Mouse (Mus musculus): ENCODE measurements at regions not wholly inside any gene's neighbourhood (a gene's known extent, or its start where the extent isn't known, plus 50 kb on each side); places are given as distances from the start of the nearest gene placed in this dataset.
A peak's percentile ranks its signal among the peaks of the same experiment; 100 is the strongest.

DNA sequence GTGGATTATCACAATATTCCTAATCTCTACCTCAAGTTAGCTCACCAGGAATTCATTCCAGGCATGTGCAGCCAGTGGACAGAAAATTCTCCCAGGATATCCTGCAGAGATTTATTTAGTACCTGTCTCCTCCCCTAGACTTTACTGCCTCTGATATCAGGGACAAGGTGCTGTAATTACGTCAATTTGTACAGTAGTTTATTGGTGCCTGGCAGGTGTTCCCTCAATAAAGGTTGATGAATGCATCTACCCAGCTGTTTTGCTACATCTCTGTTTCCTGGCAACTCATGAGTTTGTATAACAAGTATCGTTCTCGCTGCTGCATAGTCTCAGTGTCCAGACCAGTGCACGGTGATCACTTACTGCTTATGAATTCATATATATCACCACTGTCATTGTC lies 1281.8 kb upstream of the Lrrc6 start:
- H3K79me2 ChIP-seq (ENCODE audit: control insufficient read depth, insufficient read depth), result no peaks in the 10 kb centered on the region
- no peak for TF ChIP-seq MYOG (IDR thresholded peaks at IDR 0.05; ENCODE audit: control insufficient read depth in 1 of 3, insufficient read depth in 1 of 3, insufficient read length in 2 of 3, low read depth in 2 of 3)
- no peak for TF ChIP-seq USF1 (IDR thresholded peaks at IDR 0.05; ENCODE audit: low read depth)
- TF ChIP-seq TCF3 (IDR thresholded peaks at IDR 0.05; ENCODE audit: insufficient read length, low read depth), result no peak
- no peak for TF ChIP-seq POLR2AphosphoS2 (IDR thresholded peaks at IDR 0.05; ENCODE audit: insufficient read length, low read depth)
- no peak for TF ChIP-seq CEBPB (IDR thresholded peaks at IDR 0.05; ENCODE audit: insufficient read depth, poor library complexity, severe bottlenecking)
- TF ChIP-seq REST (IDR thresholded peaks at IDR 0.05; ENCODE audit: insufficient read depth, insufficient read length), result no peak
- no peak for TF ChIP-seq TCF12 (IDR thresholded peaks at IDR 0.05; ENCODE audit: insufficient read depth, poor library complexity, severe bottlenecking)
- TF ChIP-seq SRF (IDR thresholded peaks at IDR 0.05; ENCODE audit: control insufficient read depth, insufficient read length, low read depth), result no peak
- TF ChIP-seq MAX (IDR thresholded peaks at IDR 0.05; ENCODE audit: low read depth), result no peak
- no peak overlapping the region for H3K4me3 ChIP-seq
- H3K36me3 ChIP-seq (ENCODE audit: control insufficient read depth, insufficient read depth), result no peaks in the 10 kb centered on the region
- no peak overlapping the region for H3ac ChIP-seq (ENCODE audit: control insufficient read depth, insufficient read length)
- H3K4me2 ChIP-seq (ENCODE audit: low read depth), result no peak overlapping the region
- no peaks in the 10 kb centered on the region for H3K27me3 ChIP-seq (ENCODE audit: control insufficient read depth, insufficient read depth, insufficient read length)

DNA sequence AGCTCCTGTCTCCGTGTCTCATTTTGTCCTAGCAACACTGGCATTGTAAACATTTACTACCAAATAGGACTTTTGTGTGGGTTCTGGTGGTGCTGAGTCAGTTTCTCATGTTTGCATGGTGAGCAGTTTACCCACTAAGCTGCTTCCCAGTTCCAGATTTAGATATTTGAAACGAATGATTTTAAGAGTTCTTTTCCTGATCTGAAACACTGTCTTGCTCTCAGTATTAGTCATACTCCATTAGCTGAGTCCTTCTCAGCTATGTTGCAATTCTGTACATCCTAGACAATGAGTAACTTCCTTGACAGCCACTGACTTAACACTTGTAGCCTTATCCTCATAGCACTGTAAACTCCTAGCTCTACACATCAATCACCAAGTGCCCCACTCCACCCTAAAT lies 1280.1 kb upstream of the Lrrc6 start:
- Histone ChIP-seq H3K27me3 (ENCODE audit: control insufficient read depth, insufficient read depth, insufficient read length) (no peaks in the 10 kb centered on the region), H3K79me2 (ENCODE audit: control insufficient read depth, insufficient read depth) (no peaks in the 10 kb centered on the region), H3K4me2 (ENCODE audit: low read depth) (peak overlapping the region; percentile 31), H3K36me3 (ENCODE audit: control insufficient read depth, insufficient read depth) (no peaks in the 10 kb centered on the region), H3ac (ENCODE audit: control insufficient read depth, insufficient read length) (no peak overlapping the region), H3K4me3 (no peak overlapping the region)
- TF ChIP-seq MYOG (IDR thresholded peaks at IDR 0.05; ENCODE audit: control insufficient read depth in 1 of 3, insufficient read depth in 1 of 3, insufficient read length in 2 of 3, low read depth in 2 of 3) (no peak), TCF12 (IDR thresholded peaks at IDR 0.05; ENCODE audit: insufficient read depth, poor library complexity, severe bottlenecking) (no peak), POLR2A (IDR thresholded peaks at IDR 0.05; ENCODE audit: insufficient read length, low read depth) (no peak), E2F4 (IDR thresholded peaks at IDR 0.05; ENCODE audit: insufficient read depth) (no peak), USF1 (IDR thresholded peaks at IDR 0.05; ENCODE audit: low read depth) (no peak), REST (IDR thresholded peaks at IDR 0.05; ENCODE audit: insufficient read depth, insufficient read length) (no peak), MAX (IDR thresholded peaks at IDR 0.05; ENCODE audit: low read depth) (no peak), CEBPB (IDR thresholded peaks at IDR 0.05; ENCODE audit: insufficient read depth, poor library complexity, severe bottlenecking) (peak; percentile 97)

DNA sequence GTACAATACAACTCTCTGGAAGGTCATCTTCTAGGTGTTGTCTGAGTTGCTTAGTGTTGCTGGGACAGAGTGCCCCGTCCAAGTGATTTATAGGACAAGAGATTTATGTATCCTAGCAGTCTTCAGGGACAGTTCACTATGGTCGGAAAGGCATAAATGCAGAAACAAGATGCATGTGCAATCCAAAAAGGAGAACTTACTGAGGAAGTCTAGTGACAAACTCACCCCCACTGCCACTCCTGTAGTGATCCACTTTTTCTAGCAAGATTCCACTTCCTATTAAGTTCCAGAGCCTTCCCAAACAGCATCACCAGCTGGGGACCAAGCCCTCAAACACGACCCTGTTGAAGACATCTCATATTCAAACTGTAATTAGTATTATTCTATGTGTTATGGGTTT lies 1266.9 kb upstream of the Lrrc6 start:
- TF ChIP-seq SRF (IDR thresholded peaks at IDR 0.05; ENCODE audit: control insufficient read depth, insufficient read length, low read depth) (no peak), USF1 (IDR thresholded peaks at IDR 0.05; ENCODE audit: low read depth) (no peak), TCF3 (IDR thresholded peaks at IDR 0.05; ENCODE audit: insufficient read length, low read depth) (no peak), TCF12 (IDR thresholded peaks at IDR 0.05; ENCODE audit: insufficient read depth, poor library complexity, severe bottlenecking) (no peak), MYOD1 (IDR thresholded peaks at IDR 0.05; ENCODE audit: control insufficient read depth in 1 of 3, insufficient read length in 2 of 3, low read depth in 2 of 3) (no peak), POLR2A (IDR thresholded peaks at IDR 0.05; ENCODE audit: insufficient read length, low read depth) (no peak), MAX (IDR thresholded peaks at IDR 0.05; ENCODE audit: low read depth) (no peak), REST (IDR thresholded peaks at IDR 0.05; ENCODE audit: insufficient read depth, insufficient read length) (no peak), MYOG (IDR thresholded peaks at IDR 0.05; ENCODE audit: control insufficient read depth in 1 of 3, insufficient read depth in 1 of 3, insufficient read length in 2 of 3, low read depth in 2 of 3) (no peak), E2F4 (IDR thresholded peaks at IDR 0.05; ENCODE audit: insufficient read depth) (no peak), CEBPB (IDR thresholded peaks at IDR 0.05; ENCODE audit: insufficient read depth, poor library complexity, severe bottlenecking) (no peak), POLR2AphosphoS2 (IDR thresholded peaks at IDR 0.05; ENCODE audit: insufficient read length, low read depth) (no peak)
- Histone ChIP-seq H3K27me3 (ENCODE audit: control insufficient read depth, insufficient read depth, insufficient read length) (no peaks in the 10 kb centered on the region), H3K4me3 (no peak overlapping the region), H3K79me2 (ENCODE audit: control insufficient read depth, insufficient read depth) (no peaks in the 10 kb centered on the region), H3K36me3 (ENCODE audit: control insufficient read depth, insufficient read depth) (no peaks in the 10 kb centered on the region), H3K4me2 (ENCODE audit: low read depth) (no peak overlapping the region), H3ac (ENCODE audit: control insufficient read depth, insufficient read length) (no peak overlapping the region)

DNA sequence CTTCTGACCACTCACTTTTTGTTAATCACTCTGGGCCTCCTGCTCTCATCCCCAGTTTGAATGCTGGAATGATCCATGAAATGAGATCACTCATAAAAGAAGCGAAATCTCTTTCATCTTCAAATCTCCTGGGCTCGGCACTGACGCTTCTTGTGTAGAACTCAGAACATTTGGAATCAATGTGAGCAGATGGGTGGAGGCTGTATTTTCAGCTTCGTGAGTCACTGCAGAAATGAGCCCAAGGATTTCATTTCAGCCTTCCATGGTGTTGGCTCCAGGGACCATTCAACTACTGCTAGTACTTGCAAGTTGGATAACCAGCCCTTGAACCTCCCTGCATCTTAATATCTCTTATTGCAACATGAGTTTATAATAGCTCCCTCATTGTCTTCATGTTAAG lies 1258.5 kb upstream of the Lrrc6 start:
- Histone ChIP-seq H3K4me2 (ENCODE audit: low read depth) (no peak overlapping the region), H3K27me3 (ENCODE audit: control insufficient read depth, insufficient read depth, insufficient read length) (peaks cover 6% of the 10 kb centered on the region), H3K4me3 (no peak overlapping the region), H3K36me3 (ENCODE audit: control insufficient read depth, insufficient read depth) (no peaks in the 10 kb centered on the region), H3ac (ENCODE audit: control insufficient read depth, insufficient read length) (no peak overlapping the region), H3K79me2 (ENCODE audit: control insufficient read depth, insufficient read depth) (no peaks in the 10 kb centered on the region)
- TF ChIP-seq TCF12 (IDR thresholded peaks at IDR 0.05; ENCODE audit: insufficient read depth, poor library complexity, severe bottlenecking), result no peak

DNA sequence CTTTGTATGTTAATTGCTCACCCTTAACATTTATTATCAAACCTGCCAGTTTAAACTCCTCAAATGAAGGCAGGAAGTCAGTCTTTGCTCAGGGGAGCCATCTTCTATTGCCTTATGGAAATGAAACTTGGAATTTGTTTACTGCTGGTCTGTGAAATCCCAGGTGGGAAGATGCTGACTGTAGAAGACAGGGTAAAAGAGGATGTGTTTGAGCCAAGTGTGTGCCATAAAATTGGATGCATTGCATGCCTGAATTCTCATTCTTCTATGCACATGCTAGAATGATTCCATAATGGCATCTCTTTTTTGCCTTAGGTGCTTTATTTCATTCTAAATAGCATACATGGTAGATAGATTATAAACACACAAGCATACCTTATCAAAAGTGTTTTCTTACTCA lies 1249.9 kb upstream of the Lrrc6 start:
- no peaks in the 10 kb centered on the region for H3K27me3 ChIP-seq (ENCODE audit: control insufficient read depth, insufficient read depth, insufficient read length)
- H3K4me3 ChIP-seq, result no peak overlapping the region
- no peak for TF ChIP-seq MYOG (IDR thresholded peaks at IDR 0.05; ENCODE audit: control insufficient read depth in 1 of 3, insufficient read depth in 1 of 3, insufficient read length in 2 of 3, low read depth in 2 of 3)
- TF ChIP-seq POLR2A (IDR thresholded peaks at IDR 0.05; ENCODE audit: insufficient read length, low read depth), result no peak
- no peak for TF ChIP-seq E2F4 (IDR thresholded peaks at IDR 0.05; ENCODE audit: insufficient read depth)
- TF ChIP-seq SRF (IDR thresholded peaks at IDR 0.05; ENCODE audit: control insufficient read depth, insufficient read length, low read depth), result no peak
- no peak for TF ChIP-seq TCF12 (IDR thresholded peaks at IDR 0.05; ENCODE audit: insufficient read depth, poor library complexity, severe bottlenecking)
- TF ChIP-seq REST (IDR thresholded peaks at IDR 0.05; ENCODE audit: insufficient read depth, insufficient read length), result no peak
- no peak for TF ChIP-seq CEBPB (IDR thresholded peaks at IDR 0.05; ENCODE audit: insufficient read depth, poor library complexity, severe bottlenecking)
- no peak for TF ChIP-seq USF1 (IDR thresholded peaks at IDR 0.05; ENCODE audit: low read depth)
- TF ChIP-seq TCF3 (IDR thresholded peaks at IDR 0.05; ENCODE audit: insufficient read length, low read depth), result no peak
- TF ChIP-seq POLR2AphosphoS2 (IDR thresholded peaks at IDR 0.05; ENCODE audit: insufficient read length, low read depth), result no peak
- TF ChIP-seq MAX (IDR thresholded peaks at IDR 0.05; ENCODE audit: low read depth), result no peak
- no peak for TF ChIP-seq MYOD1 (IDR thresholded peaks at IDR 0.05; ENCODE audit: control insufficient read depth in 1 of 3, insufficient read length in 2 of 3, low read depth in 2 of 3)
- no peaks in the 10 kb centered on the region for H3K79me2 ChIP-seq (ENCODE audit: control insufficient read depth, insufficient read depth)
- no peaks in the 10 kb centered on the region for H3K36me3 ChIP-seq (ENCODE audit: control insufficient read depth, insufficient read depth)
- no peak overlapping the region for H3ac ChIP-seq (ENCODE audit: control insufficient read depth, insufficient read length)
- H3K4me2 ChIP-seq (ENCODE audit: low read depth), result no peak overlapping the region

All from myocyte (in vitro differentiated cells).